Mouse (Mus musculus): Measurements from ENCODE around the gene Arhgap15. TPM values are rescaled to one million over a fixed set of nuclear protein-coding genes. Genes with fewer than 3 reads are reported as not detected.

Gene Arhgap15
- polyA plus RNA-seq, 1 experiment: not detected

GRCm38 (mm10) chr2:43986066-43986465 is 237.4 kb downstream of the Arhgap15 start:
- H3K4me1 ChIP-seq (ENCODE audit: control insufficient read depth, insufficient read depth, low read length): no peaks in the 10 kb centered on the region
- H3K4me3 ChIP-seq (ENCODE audit: insufficient read depth, low read depth, low read length): no peak overlapping the region
- no peak for TF ChIP-seq CTCF (IDR thresholded peaks at IDR 0.05; ENCODE audit: insufficient read depth, low read depth, low read length)
- no peak for TF ChIP-seq POLR2A (IDR thresholded peaks at IDR 0.05; ENCODE audit: insufficient read depth, low read depth, low read length)
- 81% methylated on average over 14 of the region's 14 CpGs for WGBS
- no peak overlapping the region for H3K27ac ChIP-seq (ENCODE audit: insufficient read depth, low read depth, low read length)

- TF ChIP-seq POLR2A (IDR thresholded peaks at IDR 0.05; ENCODE audit: insufficient read depth, low read depth, low read length): no peak
- TF ChIP-seq CTCF (IDR thresholded peaks at IDR 0.05; ENCODE audit: insufficient read depth, low read depth, low read length): no peak
- H3K27ac ChIP-seq (ENCODE audit: insufficient read depth, low read depth, low read length): no peak overlapping the region
- 59% methylated on average over 3 of the region's 3 CpGs for WGBS
- no peaks in the 10 kb centered on the region for H3K4me1 ChIP-seq (ENCODE audit: control insufficient read depth, insufficient read depth, low read length)
- no peak overlapping the region for H3K4me3 ChIP-seq (ENCODE audit: insufficient read depth, low read depth, low read length)
Observed at GRCm38 (mm10) chr2:43987919-43988318, 239.3 kb downstream of the Arhgap15 start.

DNA sequence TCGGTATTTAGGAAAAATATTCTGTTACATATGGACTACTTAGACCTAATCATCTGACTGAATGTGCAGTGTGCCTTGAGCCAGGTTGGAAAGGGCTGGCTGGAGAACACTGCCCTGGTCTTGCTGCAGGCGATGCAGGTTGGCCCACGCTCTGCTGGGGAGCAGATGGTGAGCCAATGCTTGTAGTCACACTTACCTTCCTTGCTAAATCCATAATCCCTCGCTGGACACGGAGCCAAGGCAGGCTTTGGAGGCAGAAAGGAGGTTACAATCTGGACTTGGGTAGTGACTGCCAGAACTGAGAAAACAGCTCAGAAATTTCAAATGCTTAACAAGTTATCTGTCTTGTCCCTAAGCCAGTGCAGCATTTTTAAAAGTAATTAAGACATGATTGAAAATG is 241.2 kb downstream of the Arhgap15 start:
- Histone ChIP-seq H3K4me1 (ENCODE audit: control insufficient read depth, insufficient read depth, low read length) (no peaks in the 10 kb centered on the region), H3K27ac (ENCODE audit: insufficient read depth, low read depth, low read length) (no peak overlapping the region), H3K4me3 (ENCODE audit: insufficient read depth, low read depth, low read length) (no peak overlapping the region)
- no peak for TF ChIP-seq CTCF (IDR thresholded peaks at IDR 0.05; ENCODE audit: insufficient read depth, low read depth, low read length)
- TF ChIP-seq POLR2A (IDR thresholded peaks at IDR 0.05; ENCODE audit: insufficient read depth, low read depth, low read length): no peak
- 79% methylated on average over 5 of the region's 5 CpGs for WGBS

DNA sequence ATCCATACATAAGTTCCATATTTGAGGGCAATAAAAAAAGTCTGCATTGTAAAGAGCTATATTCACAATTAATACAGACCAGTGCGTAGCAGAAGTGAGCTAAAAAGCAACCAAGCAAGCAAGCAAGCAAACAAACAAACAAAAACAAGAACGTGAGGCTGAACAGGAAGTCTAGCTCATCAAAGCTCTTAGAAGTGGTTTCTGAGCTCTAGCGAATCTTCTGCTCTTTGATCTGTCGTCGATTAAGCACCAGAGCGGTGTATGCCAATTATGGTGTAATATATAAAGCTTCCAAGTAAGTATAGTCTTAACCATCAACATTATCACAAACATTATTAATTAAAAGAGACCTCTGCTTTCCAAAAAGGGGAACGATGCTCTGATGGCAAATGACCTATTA is 243.9 kb downstream of the Arhgap15 start:
- no peak overlapping the region for H3K4me3 ChIP-seq (ENCODE audit: insufficient read depth, low read depth, low read length)
- H3K27ac ChIP-seq (ENCODE audit: insufficient read depth, low read depth, low read length): no peak overlapping the region
- 87% methylated on average over 7 of the region's 7 CpGs for WGBS
- no peak for TF ChIP-seq POLR2A (IDR thresholded peaks at IDR 0.05; ENCODE audit: insufficient read depth, low read depth, low read length)
- TF ChIP-seq CTCF (IDR thresholded peaks at IDR 0.05; ENCODE audit: insufficient read depth, low read depth, low read length): no peak
- H3K4me1 ChIP-seq (ENCODE audit: control insufficient read depth, insufficient read depth, low read length): no peaks in the 10 kb centered on the region

- Histone ChIP-seq H3K4me3 (ENCODE audit: insufficient read depth, low read depth, low read length) (no peak overlapping the region), H3K4me1 (ENCODE audit: control insufficient read depth, insufficient read depth, low read length) (no peaks in the 10 kb centered on the region), H3K27ac (ENCODE audit: insufficient read depth, low read depth, low read length) (no peak overlapping the region)
- 93% methylated on average over 1 of the region's 1 CpGs for WGBS
- TF ChIP-seq POLR2A (IDR thresholded peaks at IDR 0.05; ENCODE audit: insufficient read depth, low read depth, low read length) (no peak), CTCF (IDR thresholded peaks at IDR 0.05; ENCODE audit: insufficient read depth, low read depth, low read length) (no peak)
Observed at GRCm38 (mm10) chr2:44002454-44002853, 253.8 kb downstream of the Arhgap15 start.

DNA sequence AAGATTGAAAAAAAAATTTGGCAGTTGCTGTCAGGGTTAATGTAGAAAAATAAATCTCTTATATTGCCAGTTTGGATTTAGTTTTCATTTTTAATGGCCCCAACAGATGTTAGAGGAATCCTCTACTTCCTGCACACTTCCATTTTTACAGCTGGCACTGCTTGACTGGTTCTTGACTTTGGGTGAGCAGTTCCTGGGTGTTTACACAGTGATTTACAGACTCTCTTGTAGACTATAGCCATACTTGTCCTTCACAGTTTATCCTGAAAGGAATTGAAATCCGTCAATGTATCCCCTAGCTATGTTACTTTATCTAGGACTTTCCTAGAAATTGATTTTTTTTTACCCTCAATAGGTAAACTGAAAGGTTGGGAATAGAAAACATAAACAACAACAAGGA is 261.6 kb downstream of the Arhgap15 start:
- TF ChIP-seq POLR2A (IDR thresholded peaks at IDR 0.05; ENCODE audit: insufficient read depth, low read depth, low read length): no peak
- no peak for TF ChIP-seq CTCF (IDR thresholded peaks at IDR 0.05; ENCODE audit: insufficient read depth, low read depth, low read length)
- 92% methylated on average over 1 of the region's 1 CpGs for WGBS
- no peak overlapping the region for H3K4me3 ChIP-seq (ENCODE audit: insufficient read depth, low read depth, low read length)
- no peak overlapping the region for H3K27ac ChIP-seq (ENCODE audit: insufficient read depth, low read depth, low read length)
- H3K4me1 ChIP-seq (ENCODE audit: control insufficient read depth, insufficient read depth, low read length): no peaks in the 10 kb centered on the region

- Histone ChIP-seq H3K4me3 (ENCODE audit: insufficient read depth, low read depth, low read length) (no peak overlapping the region), H3K27ac (ENCODE audit: insufficient read depth, low read depth, low read length) (no peak overlapping the region), H3K4me1 (ENCODE audit: control insufficient read depth, insufficient read depth, low read length) (no peaks in the 10 kb centered on the region)
- TF ChIP-seq CTCF (IDR thresholded peaks at IDR 0.05; ENCODE audit: insufficient read depth, low read depth, low read length) (no peak), POLR2A (IDR thresholded peaks at IDR 0.05; ENCODE audit: insufficient read depth, low read depth, low read length) (no peak)
- WGBS: 86% methylated on average over 5 of the region's 5 CpGs
Observed at GRCm38 (mm10) chr2:44013388-44013787, 264.8 kb downstream of the Arhgap15 start.

- 90% methylated on average over 3 of the region's 3 CpGs for WGBS
- no peaks in the 10 kb centered on the region for H3K4me1 ChIP-seq (ENCODE audit: control insufficient read depth, insufficient read depth, low read length)
- no peak overlapping the region for H3K27ac ChIP-seq (ENCODE audit: insufficient read depth, low read depth, low read length)
- no peak for TF ChIP-seq POLR2A (IDR thresholded peaks at IDR 0.05; ENCODE audit: insufficient read depth, low read depth, low read length)
- TF ChIP-seq CTCF (IDR thresholded peaks at IDR 0.05; ENCODE audit: insufficient read depth, low read depth, low read length): no peak
- H3K4me3 ChIP-seq (ENCODE audit: insufficient read depth, low read depth, low read length): no peak overlapping the region
Observed at GRCm38 (mm10) chr2:44016720-44017119, 268.1 kb downstream of the Arhgap15 start.

DNA sequence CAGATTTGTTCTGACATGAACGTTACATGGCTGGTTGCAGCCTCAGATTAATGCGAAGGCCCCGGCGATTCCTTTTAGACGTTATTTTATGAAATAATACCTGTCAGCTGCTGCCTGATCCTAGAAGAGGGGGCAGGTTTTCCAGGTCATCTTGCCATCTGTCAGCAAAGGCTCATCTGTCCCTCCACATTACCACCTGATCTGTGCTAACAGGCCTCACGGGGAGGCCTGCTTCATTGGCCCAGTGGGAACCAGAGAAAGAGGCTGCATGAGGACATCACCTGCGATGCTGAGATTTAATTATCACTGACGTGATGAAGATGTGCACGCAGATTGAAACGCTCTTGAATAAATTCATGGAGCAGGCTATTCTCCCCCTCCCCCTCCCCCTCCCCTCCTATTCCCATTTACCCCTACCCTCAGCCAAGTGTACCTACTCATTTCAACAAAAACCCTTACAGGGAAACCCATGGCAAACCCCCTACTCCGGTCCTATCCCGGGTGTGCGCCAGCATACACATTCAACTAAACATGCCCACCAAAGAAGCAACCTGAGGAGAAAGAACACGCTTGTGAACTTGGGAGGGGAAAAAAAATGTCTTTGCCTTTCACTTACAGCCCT is 268.9 kb downstream of the Arhgap15 start:
- Histone ChIP-seq H3K27ac (ENCODE audit: insufficient read depth, low read depth, low read length) (no peak overlapping the region), H3K4me3 (ENCODE audit: insufficient read depth, low read depth, low read length) (no peak overlapping the region), H3K4me1 (ENCODE audit: control insufficient read depth, insufficient read depth, low read length) (no peaks in the 10 kb centered on the region)
- TF ChIP-seq CTCF (IDR thresholded peaks at IDR 0.05; ENCODE audit: insufficient read depth, low read depth, low read length): no peak
- TF ChIP-seq POLR2A (IDR thresholded peaks at IDR 0.05; ENCODE audit: insufficient read depth, low read depth, low read length): no peak
- WGBS: 93% methylated on average over 14 of the region's 14 CpGs

- Histone ChIP-seq H3K4me3 (ENCODE audit: insufficient read depth, low read depth, low read length) (no peak overlapping the region), H3K27ac (ENCODE audit: insufficient read depth, low read depth, low read length) (no peak overlapping the region), H3K4me1 (ENCODE audit: control insufficient read depth, insufficient read depth, low read length) (no peaks in the 10 kb centered on the region)
- TF ChIP-seq CTCF (IDR thresholded peaks at IDR 0.05; ENCODE audit: insufficient read depth, low read depth, low read length) (no peak), POLR2A (IDR thresholded peaks at IDR 0.05; ENCODE audit: insufficient read depth, low read depth, low read length) (no peak)
- WGBS: 90% methylated on average over 10 of the region's 10 CpGs
Observed at GRCm38 (mm10) chr2:44018033-44018432, 269.4 kb downstream of the Arhgap15 start.
